Mouse (Mus musculus) heart, postnatal 0 days (tissue): Measurements from ENCODE around the gene Lmod2.

Experiments
- CTCF ChIP-seq: IDR thresholded peaks from 2 replicates; pipeline ENCODE4 v1.5.1; 2016; ENCODE audit warnings: antibody characterized with exemption, control low read depth, low read depth
- EP300 ChIP-seq: IDR thresholded peaks from 2 replicates; pipeline ENCODE4 v1.6.1; 2016; ENCODE audit warnings: antibody characterized with exemption, low read depth

- TF ChIP-seq EP300, result no peak
- no peak for TF ChIP-seq CTCF
These were observed 12.8 kb downstream of the Lmod2 start for GRCm38 (mm10) chr6:24610358-24610757.
